Mouse (Mus musculus): Measurements from ENCODE around the gene Dusp2.

Gene Dusp2

DNA sequence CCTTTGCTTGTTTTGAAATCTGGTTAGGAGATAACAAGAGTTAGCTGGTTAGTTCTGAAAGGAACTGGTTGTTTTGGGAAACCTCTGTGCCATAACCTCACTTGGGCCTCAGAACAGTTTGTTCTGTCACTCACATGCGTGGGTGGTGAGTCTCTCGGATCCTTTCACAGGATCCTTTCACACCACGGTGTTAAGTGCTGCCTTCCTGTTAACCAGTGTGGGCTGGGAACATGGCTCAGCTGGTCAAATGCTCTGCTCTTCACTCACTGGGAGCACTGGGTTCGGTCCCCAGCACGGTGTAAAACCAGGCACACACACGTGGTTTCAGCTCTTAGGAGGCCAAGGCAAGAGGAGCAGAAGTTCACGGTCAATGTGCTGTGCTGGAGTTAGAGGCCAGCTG lies 11.5 kb upstream of the Dusp2 start:
- DNase-seq: no peak

DNA sequence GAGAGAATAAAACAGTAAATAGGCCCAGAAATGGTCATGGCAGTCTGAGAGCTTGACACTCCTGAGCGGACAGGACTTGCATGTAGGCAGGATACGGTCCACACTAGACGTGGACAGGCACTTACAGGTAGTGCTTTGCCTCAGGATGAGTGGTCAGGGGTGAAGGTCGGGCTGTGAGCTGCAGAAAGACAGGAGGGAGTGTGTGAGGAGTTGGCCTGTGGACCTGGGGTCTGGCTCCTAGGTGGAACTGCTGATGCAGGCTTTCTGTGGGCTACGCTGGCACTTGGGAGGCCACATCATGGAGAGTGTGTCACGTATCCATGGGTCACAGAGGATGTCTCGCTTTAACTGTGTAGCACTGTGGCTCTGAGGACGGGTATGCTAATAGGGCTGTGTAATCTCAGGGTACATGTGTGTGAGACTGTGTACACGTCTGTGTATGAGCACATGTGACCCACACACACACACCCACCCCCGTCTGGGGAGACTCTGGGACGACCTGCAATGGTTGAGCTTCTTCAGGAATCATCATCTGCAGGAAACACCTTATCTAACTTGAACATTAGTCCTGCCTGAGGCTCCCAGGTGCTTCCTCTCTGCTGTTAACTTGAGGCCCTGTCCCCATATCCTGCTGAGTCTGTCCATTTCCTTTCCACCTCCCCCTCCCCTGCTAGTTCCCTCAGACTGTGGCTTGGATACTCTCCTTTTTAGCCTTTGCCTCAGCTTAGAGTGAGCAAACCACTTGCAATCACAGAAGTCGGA lies 7.7 kb upstream of the Dusp2 start:
- no peak for DNase-seq

DNA sequence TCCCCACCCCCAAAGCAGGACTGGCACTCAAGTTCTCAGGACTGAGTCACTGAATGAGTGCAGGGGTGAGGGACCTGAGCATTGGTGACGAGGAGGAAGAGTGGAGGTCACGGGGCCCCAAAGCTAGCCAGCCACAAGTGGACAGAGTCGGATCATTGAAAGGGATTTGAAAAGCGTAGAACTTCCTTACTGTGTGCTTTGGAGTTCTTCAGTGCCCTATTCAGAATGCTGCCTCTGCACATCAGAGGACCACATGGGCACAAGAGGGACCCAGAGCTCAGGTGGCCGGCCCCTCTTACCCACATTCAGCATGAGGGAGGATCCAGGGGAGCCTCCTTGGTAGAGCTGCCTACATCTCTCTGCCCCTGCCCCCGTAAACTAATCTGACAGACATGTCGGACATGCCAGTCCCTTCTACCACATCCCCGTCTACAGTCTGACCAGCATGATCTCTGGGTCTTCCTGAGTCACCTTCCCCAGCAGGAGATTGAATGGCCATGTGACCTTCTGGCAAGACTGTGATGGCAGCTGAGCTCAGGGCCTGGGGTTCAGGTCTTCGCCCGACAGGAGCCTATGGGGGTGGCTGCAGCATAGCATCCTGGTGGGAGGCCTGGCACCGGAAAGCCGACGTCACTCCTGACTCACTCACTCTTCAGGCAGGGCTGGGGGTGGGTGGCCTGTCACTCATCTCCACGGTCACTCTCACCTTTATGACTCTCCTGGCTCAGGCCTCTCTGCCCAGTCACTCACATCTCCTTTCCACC lies 3.0 kb upstream of the Dusp2 start:
- DNase-seq: peak; percentile 44 to 48

DNA sequence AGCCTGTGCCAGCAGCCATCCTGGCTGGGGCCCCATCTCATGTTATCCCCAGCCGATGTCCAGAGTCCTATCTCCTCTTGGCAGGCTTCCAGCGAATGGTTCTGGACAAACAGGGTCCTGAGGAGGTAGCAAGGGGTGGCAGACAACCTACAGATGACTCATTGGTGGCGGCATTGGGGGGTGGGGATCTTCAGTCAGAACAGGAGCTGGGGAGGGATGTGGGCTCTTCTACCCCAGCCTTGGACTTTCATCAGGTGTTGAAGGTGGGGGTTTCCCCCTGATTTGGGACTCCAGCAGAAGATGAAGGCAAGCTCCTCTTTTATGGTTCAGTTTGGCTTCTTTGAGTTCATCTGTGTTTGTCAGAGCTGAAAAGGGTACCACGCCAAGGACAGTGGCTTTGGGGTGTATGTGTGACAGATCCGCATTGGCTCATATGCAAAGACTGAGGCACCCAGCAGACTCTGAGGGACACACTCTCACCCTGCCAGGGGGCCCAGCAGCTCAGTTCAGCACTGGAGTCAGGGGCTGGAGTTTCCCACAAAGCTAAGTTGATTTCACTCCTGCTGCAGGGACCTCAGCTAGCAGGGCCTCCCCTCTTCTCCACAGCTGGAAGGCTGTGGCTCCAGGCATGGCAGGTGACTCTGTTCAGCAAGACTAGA lies 1.9 kb upstream of the Dusp2 start:
- DNase-seq: peak; percentile 44 to 51

DNA sequence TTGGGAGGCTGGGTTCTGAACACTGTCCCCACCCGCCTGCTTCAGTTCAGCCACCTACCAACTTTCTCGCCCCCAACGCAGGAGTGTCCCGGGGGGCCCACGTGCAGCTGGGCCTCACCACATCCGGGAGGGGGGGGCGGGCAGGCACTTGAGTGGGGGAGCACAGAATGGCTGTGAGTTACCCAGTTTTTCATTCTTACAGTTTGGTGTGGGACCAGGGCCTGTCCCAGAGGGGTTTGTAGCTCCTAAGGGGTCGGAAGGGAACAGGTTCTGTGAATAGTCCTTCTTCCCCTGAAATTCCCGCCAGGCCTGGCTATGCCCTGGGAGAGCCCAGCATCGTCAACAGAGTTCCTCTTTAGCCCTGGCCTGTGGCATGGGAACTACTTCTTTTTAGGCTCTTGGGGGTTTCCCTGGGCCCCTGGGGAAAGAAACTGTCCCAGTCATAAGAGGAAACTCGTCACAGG lies 849 bp upstream of the Dusp2 start:
- peak; percentile 81 to 85 for DNase-seq

DNA sequence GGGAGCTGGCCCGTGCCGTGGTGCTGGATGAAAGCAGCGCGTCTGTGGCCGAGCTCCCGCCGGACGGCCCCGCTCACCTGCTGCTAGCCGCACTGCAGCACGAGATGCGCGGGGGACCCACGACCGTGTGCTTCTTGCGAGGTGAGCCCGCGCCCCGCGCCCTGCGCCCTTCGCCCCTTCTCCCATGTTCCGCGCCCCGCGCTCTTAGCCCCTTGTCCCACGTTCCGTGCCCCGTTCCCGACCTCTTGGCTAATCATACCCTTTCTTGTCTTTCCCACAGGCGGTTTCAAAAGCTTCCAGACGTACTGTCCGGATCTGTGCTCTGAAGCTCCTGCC lies 506 bp downstream of the Dusp2 start:
- DNase-seq: no peak

DNA sequence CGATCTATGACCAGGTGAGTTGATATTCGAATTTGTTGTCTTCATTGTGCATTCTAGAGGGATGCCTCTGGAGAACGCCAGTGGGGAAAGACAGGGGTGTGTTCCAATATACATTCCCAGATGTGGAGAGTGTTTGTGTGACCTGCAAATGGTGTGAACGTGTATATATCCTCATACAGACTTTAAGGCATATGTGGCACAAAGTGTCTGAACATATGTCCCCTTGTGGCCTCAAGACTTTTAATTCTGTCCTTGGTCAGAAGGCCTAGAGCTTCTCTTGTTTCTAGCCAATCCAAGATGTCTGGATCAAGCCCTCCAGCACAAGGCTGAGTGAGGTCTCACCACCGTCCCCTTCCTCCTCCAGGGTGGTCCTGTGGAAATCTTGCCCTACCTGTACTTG lies 926 bp downstream of the Dusp2 start:
- DNase-seq: no peak

DNA sequence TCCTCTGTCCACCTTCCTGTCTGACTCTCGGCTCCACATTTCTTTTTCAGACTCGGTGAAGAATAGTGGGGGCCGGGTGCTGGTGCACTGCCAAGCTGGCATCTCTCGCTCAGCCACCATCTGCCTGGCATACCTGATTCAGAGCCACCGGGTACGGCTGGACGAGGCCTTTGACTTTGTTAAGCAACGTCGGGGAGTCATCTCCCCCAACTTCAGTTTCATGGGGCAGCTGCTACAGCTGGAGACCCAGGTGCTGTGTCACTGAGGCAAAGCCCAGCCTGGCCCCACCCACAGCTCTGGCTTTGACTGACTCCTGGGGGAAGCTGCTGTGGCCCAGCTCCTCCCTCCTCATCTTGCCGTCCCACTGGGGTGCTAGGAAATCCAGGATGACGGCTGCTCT lies 1.6 kb downstream of the Dusp2 start:
- peak; percentile 42 to 51 for DNase-seq

DNA sequence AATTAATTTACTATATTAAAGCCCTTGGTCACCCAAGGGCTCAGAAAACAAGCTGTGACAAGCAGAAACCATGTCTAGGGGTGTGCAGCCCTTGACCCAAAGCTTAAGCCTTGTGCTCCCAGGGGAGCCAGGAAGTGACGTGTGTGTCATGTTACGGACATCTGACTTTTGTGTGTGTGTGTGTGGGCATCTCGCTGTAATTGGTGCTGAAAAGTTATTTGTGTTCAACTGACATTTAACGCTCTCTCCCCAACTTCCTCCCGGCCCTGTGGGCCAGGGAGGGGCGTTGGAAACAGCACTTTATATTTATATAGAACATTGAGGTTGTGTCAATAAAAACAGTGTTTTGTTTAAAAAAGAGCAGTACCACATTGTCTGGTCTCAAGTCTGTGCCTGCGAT lies 2.1 kb downstream of the Dusp2 start:
- DNase-seq: peak; percentile 68 to 70

DNA sequence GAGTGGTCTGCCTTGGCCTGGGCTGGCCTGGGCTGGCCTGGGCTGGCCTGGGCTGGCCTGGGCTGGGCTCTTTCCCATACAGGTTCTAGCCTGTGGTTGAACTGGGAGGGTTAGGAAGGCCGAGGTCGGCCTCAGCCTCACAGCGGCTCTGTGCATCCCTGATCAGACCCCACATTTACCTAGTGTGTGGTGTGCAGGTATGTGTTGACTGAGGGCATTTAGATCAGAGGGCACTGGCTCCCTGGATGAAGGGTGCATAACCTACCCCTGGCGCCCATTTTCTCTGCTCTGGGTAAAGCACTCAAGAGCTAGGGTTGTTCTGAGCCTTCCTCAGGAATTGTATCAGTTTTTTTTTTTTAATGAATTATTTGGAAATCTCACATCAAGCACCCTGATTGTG lies 2.5 kb downstream of the Dusp2 start, which contains the start of gene Astl:
TSS of gene Astl (plus strand) at position 224 of the 400 bp plus-strand sequence.
- no peak for DNase-seq

DNA sequence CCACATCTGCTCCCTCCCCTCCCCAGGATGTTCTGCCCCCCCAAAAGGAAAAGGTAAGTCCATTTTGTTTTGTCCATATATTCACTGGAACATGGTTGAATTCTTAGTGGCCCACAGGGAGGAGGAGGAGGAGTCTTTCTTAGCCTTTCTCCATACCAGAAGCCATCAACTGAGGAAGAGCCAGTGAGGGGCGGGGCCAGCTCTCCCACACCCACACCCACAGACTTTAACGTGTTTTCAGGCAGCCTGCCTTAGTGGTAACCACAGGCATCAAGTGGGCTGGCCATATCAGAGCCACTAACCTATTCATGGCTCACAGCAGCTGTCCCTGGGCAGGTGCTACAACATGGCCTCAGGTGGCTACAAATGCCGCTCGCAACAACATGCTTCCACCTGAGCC lies 2.9 kb downstream of the Dusp2 start:
- peak; percentile 57 to 58 for DNase-seq

DNA sequence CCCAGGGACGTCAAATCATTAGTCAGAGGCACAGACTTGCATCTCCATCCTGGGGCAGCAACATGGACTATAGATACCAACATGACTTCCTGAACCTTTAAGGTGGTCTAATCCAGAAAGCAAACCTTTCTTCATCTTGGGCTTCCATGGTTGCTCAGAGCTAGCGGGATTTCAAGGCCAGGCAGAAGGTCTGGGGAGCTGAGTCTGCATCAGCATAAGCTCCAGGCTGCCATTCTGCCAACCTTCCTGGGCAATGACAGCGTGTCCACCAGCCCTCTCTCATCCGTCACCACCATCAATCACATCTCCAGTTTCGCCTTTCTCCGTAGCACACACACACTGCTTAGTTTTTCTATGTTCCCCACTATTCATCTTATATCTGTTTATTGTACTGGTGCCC lies 3.3 kb downstream of the Dusp2 start:
- DNase-seq: peak in 1 of 2 experiments; percentile 10

DNA sequence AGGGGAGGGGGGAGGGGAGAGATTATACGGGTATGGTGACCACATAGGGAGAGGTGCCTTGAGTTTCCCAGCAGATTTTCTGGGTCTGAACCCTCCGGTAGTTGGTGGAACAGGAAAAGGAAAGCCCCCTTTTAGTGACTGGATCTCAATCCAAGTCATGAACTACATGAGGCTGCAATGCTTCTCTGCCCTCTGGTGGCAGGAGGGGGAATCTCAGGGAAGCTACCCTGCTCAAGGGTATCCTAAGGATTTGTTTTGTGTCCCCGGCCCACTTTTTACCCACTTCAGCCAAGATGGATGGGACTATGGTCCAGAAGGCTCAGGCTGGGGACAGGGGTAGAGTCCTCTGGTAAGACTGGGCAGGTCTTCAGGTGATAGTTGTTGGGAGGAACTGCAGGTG lies 5.2 kb downstream of the Dusp2 start:
- DNase-seq: peak; percentile 60 to 76

DNA sequence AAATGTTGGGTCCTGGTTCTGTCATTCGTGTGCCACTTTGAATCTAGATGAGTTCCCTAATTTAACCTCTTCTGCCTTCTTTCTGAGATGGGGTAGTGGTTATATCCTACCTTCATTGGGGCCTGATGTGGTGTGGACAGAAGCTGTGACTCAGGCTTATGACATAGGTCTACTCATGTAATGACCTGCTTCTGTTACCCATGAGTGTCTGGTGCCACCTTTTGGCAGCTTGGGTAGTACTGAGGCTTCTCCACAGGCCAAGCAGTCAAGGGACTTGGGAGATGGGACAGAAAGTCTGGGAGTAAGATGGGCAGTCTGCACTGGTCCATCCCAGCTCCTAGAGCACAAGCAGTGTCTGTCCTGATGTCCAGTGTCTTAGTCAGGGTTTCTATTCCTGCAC lies 10.4 kb downstream of the Dusp2 start:
- peak in 1 of 2 experiments; percentile 35 for DNase-seq

DNA sequence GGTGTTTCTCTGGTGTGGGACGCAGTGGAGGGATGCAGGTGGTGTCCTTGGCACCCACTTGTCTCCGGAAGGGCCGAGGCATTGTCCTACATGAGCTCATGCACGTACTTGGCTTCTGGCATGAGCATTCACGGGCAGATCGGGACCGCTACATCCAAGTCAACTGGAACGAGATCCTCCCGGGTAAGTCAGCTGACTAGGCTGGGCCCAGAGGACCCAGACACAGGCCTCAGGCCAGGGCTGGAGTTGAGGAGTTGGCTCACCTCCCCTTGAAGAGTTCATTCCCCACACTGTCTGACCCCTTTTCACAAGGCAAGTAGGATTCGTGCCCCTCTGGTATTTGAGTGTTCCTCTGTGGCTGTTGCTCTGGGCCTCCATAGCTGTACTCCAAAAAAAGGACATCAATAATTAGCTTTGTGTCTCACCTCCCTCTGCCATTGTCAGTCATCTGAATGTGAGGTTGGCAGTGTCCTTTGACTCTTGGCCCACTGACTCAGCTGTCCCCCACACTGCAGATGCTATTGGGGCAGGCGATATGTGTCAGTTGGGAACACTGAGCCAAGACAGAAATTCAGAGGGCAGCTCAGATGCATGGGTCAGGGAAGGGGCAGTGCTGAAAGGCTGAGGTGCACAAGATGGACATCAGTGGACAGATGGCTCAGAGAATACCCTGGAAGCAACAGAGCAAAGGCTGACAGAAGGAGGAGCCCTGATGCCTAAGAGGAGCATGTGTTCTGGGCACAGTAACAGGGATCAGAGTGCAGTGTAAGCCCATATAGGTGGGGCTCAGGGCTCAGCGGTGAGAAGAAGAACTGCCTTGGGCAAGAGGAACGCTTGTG lies 11.4 kb downstream of the Dusp2 start:
- no peak for DNase-seq

DNA sequence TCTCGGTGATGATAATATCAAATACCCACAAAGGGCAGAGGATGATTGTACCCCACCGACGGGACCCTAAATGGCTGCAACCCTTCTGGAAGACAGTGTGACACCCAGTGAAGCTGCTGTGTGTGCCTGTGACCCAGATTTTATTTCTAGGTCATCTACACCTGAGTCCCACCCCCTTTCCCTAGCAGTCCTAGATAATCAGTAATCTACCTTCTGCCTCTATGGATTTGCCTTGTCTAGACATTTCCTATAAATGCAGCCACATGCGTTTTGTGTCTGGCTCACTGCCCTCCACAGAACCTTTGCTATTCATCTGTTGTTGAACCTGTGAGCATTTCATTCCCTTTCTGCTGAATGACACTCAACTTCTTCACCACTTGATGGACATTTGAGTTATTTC lies 17.9 kb downstream of the Dusp2 start:
- DNase-seq: no peak

DNA sequence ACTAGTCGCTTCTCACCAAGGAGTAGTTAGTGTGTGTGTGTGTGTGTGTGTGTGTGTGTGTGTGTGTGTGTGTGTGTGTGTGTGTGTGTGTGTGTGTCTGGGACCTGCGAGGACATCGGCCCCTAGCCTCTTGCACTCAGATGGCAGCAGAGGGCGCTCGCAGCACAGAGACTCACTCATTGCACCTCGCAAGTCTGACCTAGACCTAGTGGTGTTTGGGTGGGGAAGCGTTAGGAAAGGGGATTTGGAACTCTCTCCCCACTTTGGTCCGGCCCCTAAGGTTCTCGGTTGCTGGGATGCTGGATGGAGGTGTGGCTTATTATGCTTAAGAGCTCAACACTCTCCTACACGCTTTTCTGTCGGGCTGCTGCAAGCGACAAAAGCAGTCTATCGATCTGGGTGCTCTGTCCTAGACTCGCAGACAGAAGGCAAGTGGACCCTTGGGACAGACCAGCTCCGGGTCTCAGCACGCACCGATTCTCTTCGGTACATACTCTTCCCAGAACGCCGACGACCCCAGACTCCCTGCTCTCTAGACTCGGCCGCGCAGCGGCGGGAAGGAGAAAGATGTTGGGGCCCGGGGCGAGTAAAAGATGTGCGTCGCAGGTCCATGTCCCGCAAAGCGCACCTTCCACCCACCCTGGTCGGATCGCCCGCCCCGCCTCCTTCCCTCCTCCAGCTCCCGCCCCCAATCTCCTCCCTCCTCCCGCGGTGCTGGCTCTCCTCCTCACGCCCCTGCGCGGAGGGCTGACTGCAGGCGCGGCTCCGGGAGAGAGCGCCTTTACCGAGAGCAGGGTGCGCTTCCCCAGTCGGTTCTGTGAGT lies 26.7 kb downstream of the Dusp2 start, which contains the start of gene Adra2b:
TSS of gene Adra2b (plus strand) at position 750 of the 823 bp plus-strand sequence.
- DNase-seq: peak; percentile 57 to 79

DNA sequence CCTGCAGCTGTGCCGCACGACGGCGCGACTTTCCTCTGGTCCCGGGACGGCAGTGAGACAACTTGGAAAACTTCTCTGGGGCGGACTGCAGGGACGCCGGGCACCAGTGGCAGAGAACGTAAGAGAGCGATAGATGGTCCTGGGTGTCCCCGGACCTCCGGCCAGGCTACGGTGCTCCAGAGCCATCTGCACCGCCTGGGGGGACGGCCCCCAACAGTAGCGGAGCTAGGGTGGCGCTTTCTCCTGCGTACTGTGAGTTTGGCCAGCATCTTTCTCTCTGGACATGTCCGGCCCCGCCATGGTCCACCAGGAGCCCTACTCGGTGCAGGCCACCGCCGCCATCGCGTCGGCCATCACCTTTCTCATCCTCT lies 27.3 kb downstream of the Dusp2 start:
- no peak for DNase-seq

DNA sequence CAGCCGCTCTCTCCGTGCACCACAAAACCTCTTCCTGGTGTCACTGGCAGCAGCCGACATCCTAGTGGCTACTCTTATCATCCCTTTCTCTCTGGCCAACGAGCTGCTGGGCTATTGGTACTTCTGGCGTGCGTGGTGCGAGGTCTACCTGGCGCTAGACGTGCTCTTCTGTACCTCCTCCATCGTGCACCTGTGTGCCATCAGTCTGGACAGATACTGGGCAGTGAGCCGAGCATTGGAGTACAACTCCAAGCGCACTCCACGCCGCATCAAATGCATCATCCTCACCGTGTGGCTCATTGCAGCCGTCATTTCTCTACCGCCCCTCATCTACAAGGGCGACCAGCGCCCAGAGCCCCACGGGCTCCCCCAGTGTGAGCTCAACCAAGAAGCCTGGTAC lies 27.7 kb downstream of the Dusp2 start:
- no peak for DNase-seq

DNA sequence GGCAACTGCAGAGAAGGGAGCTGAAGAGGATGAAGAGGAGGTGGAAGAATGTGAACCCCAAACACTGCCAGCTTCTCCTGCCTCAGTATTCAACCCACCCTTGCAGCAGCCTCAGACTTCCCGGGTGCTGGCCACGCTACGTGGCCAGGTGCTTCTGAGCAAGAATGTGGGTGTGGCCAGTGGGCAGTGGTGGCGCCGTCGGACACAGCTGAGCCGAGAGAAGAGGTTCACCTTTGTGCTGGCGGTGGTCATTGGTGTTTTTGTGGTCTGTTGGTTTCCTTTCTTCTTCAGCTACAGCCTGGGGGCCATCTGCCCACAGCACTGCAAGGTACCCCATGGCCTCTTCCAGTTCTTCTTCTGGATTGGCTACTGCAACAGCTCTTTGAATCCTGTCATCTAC lies 28.5 kb downstream of the Dusp2 start:
- DNase-seq: no peak

DNA sequence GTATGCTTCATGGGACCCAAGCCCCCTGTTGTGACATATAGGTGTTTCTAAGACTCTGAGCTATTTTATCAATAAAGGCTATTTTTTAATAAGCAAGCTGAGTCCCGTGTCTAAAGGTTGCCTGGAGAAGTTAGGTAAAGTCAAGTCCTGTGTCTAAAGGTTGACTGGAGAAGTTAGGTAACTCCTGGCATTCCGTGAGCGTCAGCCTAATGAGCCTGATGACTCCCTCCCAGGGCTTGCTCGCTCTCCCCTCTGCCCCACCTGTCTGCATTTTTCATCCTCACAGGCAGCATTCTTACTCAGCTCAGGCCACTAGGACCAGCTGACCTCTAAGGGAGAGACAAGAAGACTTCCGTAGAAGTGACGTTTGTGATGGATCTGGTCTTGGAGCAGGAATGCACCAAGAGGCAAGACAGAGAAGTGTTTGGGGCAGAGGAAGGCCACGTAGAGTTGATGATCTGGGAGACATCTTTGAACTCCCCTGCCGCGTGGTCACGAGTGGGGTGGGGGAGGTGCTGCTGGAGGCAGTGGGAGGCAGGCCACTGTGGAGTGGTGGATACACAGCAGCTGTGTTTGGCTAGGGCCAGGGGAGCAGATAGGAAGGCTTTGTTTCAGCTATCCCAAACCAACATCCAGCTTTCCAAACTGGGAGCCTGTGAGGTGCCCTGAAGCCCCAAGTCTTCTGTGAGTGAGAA lies 31.3 kb downstream of the Dusp2 start:
- DNase-seq: no peak

Data from spleen, adult 18-20 months (tissue).